Mouse (Mus musculus) heart, postnatal 25 days (tissue): ENCODE measurements around the gene Gm21190. TPM values are rescaled to one million over a fixed set of nuclear protein-coding genes. Genes with fewer than 3 reads are reported as not detected.
"Not testable (repeated sequence)": the region's sequence is repeated elsewhere in the genome, so short reads cannot be mapped to it uniquely, and the experiment has no call there.

ENCODE experiments used
- DNase-seq: peaks from one replicate; pipeline ENCODE4 v3.0.0; 2022; ENCODE audit warnings: low spot score
- intact Hi-C: fragments of 180-260 bp; cut with DNase I; formaldehyde crosslinking; loops from one replicate; pipeline ENCODE4 v1.15.1; 2025
- total RNA-seq, 2 experiments: library from RNA; stranded (reverse); gene quantifications; 2 replicates each; pipeline ENCODE4 v1.2.3; 2021

Gene Gm21190
- total RNA-seq = not detected

DNA sequence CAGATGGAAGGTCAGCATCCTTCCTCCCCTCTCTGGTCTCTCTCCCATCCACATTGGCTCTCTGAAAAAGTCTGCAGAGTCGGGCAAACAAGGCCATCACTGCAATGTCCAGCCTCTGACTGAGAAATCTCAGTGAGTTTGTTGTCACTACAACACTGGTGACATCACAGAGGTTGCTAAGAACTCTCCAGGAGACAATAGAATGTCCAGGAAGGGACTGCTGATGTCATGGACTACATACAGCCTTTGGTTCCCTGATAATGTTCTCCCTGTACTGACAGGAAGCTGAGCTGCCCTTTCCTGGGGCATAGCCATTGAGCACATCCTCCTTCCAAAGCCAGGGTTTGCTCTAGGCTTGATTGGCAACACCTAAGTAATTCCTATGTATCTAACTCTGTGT, at the start of gene Gm21190:
TSS of gene Gm21190 (minus strand) at position 101 of the 400 bp plus-strand sequence.
- intact Hi-C loops, DNase-seq: not testable (repeated sequence)

DNA sequence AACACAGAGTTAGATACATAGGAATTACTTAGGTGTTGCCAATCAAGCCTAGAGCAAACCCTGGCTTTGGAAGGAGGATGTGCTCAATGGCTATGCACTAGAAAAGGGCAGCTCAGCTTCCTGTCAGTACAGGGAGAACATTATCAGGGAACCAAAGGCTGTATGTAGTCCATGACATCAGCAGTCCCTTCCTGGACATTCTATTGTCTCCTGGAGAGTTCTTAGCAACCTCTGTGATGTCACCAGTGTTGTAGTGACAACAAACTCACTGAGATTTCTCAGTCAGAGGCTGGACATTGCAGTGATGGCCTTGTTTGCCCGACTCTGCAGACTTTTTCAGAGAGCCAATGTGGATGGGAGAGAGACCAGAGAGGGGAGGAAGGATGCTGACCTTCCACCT, 48.0 kb upstream of the Gm21190 start, which contains the start of gene Gm21083:
TSS of gene Gm21083 (plus strand) at position 301 of the 400 bp plus-strand sequence.
- DNase-seq, intact Hi-C loops: not testable (repeated sequence)

DNA sequence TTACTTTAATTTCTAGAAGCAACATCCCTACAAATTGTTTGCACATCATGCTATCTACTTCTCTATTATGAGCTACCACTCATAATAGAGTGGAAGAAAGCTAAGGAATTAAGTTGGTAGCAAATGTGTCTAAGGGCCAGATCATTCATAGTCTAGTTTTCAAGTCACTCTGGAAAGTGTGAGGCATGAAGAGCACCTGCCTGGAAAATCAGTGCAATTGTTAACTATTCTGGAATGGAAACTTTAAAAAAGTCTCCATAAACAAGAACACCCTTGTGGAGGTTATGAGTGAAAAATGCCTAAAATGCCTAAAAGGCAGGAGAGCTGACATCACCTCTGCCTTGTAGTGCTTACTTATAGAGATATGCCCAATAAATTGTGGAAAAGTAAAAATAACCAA, 44.7 kb upstream of the Gm21190 start:
- DNase-seq, intact Hi-C loops: not testable (repeated sequence)

DNA sequence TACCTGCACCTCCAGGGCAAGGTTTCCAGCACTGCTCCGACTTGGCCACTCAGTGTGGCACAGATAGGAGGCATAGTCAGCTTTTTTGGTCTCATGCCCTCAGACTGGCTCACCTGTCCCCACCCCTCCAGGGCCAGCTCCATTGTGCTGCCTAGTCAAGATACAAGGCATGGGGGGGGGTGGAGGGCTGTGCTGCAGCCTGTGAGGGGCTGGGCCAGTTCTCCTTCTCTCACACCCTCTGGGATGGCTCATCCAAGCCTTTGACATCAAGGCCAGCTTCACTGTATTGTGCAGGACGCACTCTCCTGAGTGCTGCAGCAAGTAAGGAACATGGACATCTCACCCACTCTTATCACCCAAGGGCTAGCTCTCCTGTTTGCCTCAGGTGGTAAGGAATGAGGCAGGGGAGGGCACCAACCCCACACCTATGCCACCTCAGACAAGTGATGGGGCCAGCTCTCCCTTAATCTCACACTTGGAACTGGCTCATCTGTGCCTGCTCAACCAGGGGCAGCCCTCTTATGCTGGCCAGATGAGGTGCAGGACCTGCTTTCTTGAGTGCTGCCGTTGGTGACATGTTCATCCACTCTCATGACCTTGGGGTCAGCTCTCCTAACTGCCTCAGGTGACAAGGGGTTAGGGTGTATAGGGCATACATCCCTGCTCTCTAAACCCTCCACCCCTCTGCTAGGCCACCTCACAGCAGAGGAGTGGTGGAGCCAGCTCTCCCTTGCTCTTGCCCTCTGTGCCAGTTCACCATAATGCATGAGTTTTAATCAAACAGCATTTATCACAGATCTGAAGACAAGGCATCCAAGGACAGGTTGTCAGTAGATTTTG, 32.6 kb upstream of the Gm21190 start:
- DNase-seq, intact Hi-C loops: not testable (repeated sequence)

DNA sequence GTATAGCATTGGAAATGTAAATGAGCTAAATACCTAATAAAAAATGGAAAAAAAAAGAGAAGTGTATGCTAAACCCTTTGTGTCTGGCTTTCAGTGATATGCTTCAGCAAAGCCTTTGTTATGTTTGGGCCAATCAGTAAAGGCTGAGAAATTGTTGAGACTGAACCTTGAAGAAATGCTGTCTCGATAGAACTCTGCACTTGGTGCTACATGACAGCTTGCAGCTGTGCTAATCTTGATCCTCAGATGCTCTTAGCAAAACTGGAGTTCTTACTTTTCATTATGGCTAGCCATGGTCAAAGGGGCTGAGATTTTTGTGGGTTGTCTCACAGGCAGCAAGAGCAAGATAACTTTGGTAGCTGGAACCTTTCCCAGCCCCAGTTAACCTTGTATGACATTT, 29.6 kb upstream of the Gm21190 start:
- DNase-seq, intact Hi-C loops: not testable (repeated sequence)

DNA sequence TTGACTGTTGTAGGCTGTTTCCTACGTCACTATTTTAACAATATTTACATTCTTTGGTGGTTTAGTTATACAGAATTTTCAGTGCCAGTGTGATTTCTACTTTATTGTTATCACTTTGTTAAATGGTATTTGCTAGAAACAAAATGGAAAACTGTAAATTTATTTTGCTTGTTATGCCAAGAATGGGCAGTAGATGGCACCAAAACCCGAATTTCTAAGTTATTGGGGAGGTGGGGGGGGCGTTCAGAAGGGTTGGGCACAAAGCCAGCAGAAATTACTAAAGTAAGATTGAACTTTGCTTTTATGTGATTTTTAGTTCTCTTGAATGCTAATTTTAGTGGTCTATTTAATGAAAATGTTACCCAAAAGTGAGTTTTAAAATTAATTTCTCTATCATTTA, 20.6 kb upstream of the Gm21190 start:
- intact Hi-C loops, DNase-seq: not testable (repeated sequence)

DNA sequence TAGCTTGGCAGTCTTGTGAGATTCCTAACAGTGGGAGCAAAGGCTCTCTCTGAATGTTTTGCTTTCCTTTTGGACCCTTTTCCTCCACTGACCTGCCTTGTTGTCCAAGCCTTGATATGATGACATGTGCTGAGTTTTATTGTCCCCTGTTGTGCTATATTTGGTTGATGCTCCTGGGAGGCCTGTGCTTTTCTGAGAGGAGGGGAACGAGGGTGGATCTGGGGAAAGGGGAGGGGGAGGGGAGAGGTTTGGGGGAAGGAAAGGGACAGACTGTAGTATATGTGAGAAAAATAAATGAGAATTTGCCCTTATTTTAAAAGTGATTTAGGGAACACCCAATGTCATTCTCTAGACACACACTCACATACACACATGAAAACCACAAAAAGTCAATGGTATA, 20.1 kb upstream of the Gm21190 start:
- DNase-seq, intact Hi-C loops: not testable (repeated sequence)

DNA sequence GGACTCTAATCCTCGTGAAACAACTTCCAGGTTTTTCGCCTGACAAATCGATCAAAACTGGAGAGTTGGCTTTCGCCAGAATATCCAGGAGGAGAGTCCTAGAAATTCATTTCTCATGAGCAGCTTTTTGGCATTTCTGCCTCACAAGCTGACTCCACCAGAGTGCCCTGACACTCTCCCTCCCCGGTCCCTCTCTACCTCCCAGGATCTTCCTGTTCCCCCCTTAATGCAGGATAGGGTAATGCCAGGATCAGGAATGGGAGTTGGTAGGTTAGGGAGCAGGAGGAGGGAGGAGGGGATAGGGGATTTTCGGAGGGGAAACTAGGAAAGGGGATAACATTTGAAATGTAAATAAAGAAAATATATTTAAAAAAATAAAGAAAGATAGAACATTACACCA, 19.6 kb upstream of the Gm21190 start:
- intact Hi-C loops = not testable (repeated sequence)

DNA sequence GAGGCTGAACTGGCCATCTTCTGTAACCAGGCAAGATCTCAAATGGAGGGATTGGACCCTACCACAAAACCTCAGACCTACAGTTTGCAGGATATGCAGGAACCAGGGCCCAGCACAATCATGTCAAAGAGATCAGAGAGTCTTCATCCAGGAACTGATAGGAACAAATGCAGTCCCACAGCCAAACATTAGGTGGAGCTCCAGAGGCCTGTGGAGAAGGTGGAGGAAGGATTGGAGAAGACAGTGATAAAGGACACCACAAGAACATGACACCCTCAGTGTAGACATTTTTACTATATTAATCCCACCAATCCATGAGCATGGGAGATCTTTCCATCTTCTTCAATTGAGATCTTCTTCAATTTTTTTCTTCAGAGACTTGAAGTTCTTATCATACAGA, 6.6 kb downstream of the Gm21190 start:
- DNase-seq, intact Hi-C loops: not testable (repeated sequence)

More for the DNA sequence above, 19.6 kb upstream of the Gm21190 start:
- not testable (repeated sequence) for DNase-seq

DNA sequence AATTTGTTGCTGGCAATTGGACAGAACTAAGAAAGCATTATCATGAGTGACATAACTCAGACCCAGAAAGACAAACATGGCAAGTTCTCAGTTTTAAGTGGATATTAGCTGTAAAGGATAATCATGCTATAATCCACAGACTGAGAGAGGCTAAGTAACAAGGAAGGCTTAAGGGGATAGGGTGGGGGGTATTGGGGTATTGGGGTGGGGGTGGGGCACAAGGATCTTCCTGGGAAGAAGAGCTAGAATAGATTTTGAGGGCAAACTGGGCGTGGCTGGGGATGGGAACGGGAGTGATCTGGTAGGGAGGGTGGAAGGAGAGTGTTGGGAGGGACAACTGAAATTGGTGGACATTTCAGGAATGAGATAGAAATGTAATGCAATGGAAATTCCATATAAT, 7.0 kb downstream of the Gm21190 start:
- intact Hi-C loops, DNase-seq: not testable (repeated sequence)

DNA sequence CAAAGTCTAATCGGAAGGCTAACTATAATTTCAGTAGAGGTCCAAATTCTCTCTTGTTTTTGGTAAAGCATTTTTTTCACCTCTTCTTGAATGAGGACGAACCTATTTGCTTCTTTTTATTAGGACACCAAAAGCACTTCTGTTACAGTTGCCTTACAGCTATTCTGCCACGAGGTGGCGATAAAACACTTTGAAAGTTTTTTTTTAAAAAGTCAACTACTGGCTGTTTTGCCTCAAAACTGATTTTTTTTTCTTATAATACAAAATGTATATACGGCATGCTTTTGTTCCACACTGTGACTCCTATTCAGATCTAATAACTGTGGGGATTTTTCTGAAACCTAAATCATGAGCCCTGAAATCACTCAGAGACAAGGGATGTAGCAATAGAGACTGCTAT, 8.6 kb downstream of the Gm21190 start:
- DNase-seq = not testable (repeated sequence)

DNA sequence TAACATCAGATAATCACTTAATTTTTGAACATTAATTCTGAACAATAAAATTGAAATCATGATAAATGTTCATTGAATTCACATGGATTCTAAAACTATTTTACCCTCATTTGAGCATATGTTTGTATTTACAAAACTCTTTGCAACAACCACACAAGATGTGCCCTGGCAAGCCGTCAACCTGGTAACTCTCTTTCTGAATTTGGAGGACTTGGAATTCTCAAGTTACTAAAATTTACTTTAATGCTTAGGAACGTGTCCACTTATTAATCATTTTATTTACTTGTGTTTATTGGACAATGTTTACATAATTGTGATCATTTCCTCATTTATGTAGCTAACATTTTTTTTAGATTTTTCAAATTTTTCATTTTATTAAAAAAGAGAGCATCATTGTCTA, 11.9 kb downstream of the Gm21190 start:
- DNase-seq, intact Hi-C loops: not testable (repeated sequence)

More for the DNA sequence above, 8.6 kb downstream of the Gm21190 start:
- intact Hi-C loops = not testable (repeated sequence)

DNA sequence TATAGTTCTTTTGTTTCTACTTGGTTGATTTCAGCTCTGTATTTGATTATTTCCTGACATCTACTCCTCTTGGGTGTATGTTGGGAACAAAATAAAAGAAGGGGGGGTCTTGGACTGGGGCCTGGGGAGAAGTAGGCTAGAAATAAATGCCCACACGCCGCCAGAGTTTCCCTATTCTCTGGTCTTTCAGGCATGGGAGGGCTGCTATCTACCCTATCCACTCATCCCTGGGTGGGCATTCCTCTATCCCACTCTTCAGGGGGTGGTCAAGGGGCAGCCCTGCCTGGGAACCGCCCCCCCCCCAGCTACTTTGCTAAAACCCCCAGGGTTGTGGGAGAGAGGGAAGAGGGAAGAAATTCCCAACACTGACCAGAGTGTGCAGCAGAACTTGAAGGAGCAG, 16.8 kb downstream of the Gm21190 start:
- intact Hi-C loops, DNase-seq: not testable (repeated sequence)

DNA sequence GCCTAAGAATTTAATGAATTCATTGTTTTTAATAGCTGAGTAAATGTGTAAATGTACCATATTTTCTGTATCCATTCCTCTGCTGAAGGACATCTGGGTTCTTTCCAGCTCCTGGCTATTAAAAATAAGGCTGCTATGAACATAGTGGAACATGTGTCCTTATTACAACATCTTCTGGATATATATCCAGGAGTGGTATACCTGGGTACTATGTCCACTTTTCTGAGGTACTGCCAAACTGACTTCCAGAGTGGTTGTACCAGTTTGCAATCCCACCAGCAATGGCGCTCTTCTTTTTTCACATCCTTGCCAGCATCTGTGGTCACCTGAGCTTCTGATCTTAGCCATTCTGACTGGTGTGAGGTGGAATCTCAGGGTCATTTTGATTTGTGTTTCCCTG, 19.1 kb downstream of the Gm21190 start:
- DNase-seq, intact Hi-C loops: not testable (repeated sequence)

DNA sequence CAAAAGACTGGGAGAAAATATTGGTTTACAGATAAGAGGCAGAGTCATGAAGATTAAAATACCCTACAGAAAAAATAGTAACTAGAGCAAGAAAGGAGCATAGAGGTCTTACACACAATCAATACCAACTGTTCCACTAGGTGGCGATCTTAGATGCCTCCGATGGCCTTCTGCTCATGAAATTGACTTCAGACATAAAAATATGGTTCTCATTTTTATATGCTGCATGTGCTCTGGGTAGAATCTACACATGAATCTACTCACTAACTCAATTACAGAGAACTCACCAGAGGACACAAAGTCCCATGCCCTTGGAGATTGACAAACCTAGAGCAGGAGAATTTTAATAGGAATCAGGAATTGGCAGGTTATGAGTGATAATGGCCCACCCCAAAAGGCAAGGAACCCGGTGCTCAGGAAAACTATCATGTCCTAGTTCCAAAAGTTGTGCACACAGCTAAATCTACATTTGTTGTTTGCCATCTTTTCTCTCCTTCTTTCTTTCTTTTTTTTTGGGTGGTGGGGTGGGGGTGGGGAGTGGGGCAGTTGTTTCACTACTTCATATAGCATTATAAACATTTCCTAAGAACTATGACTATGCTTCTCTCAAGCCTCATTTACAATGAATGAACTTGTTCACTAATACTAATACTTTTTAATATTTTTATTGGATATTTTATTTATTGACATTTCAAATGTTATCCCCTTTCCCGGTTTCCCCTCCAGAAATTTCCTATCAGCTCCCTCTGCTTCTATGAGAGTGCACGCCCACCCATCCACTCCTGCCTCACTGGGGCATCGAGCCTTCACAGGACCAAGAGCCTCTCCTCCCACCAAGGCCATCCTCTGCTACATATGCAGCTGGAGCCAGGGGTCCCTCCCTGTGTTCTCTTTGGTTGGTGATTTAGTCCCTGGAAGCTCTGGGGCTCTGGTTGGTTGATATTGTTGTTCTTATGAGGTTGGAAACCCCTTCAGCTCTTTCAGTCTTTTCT, 20.3 kb downstream of the Gm21190 start:
- DNase-seq, intact Hi-C loops: not testable (repeated sequence)

DNA sequence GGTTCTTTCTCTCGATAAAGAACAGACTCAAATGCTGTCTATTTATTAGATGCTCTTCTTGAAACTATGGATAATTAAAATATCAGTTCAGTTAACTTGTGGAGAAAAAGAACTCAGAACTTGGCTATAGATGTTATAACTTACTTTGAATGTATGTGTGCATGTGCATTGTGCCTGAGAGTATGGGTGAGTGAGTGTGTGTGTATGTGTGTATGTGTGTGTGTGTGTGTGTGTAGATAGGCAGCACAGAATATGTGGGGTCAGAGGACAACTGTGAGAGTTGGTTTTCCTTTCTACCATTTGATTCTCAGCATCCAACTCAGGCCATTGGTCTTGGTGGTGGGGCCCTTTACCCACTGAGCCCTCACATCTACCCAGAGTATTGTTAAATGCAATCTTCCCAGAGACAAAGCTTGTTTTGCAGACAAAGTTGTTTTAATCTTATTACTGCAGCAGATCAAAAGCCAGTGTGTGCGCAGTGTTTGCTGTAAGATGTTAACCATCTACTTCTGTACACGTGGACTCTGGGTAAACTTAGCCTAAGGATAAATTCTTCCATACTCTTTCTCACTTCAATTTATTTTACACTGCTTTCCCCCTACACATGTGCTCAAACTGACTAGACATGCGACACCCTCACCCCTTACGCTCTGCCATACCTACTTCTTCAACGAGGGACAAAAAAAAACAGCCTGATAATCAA, 21.1 kb downstream of the Gm21190 start:
- intact Hi-C loops, DNase-seq: not testable (repeated sequence)

DNA sequence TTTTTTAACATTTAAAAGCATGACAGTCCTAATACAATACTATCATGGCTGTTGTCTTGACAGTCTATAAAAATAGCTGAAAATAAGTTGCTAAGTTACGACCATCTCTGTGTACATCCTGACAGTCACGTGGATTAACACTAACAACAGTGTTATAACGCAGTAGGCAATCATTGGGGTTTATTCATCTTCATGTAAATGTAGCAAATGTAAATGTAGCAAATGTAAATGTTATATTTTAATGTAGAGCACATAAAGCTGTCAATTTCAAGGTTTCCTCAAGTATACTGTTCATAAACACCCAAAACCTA, 21.8 kb downstream of the Gm21190 start:
- DNase-seq = no peak
- intact Hi-C loops = no loop called here

DNA sequence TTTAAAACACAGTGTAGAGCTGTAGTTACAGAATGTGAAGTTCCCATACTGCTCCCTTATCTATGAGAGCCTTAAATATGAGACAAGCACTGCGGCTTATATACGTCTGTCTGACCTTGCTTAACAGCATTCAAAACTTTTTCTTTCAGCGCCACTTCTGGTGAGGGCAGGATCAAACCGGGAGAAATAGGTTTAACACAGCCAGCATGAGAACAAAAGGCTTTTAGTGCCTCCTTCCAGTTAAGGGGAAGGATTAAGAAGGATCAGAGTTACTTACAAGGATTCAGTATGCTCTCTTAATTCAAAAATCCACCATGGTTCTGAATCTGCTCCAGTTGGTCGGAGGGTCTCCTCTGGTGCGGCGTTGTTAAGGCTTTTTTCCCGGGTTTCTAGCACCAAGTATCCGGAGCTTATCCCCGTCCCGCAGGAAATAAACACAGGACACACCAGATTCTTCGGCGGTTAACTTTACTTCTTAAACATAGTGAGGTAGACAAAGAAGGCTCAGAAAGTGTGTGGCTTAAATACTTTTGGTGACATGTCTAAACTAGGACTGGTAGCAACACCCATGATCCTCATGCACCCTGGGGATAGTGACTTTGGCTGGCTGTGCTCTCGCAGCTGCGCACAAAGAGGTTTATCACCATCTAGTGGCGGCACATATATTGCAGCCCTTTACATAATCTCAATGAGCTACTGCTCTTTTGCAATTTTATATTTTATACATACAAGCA, 22.3 kb downstream of the Gm21190 start:
- DNase-seq = no peak
- intact Hi-C loops = no loop called here

DNA sequence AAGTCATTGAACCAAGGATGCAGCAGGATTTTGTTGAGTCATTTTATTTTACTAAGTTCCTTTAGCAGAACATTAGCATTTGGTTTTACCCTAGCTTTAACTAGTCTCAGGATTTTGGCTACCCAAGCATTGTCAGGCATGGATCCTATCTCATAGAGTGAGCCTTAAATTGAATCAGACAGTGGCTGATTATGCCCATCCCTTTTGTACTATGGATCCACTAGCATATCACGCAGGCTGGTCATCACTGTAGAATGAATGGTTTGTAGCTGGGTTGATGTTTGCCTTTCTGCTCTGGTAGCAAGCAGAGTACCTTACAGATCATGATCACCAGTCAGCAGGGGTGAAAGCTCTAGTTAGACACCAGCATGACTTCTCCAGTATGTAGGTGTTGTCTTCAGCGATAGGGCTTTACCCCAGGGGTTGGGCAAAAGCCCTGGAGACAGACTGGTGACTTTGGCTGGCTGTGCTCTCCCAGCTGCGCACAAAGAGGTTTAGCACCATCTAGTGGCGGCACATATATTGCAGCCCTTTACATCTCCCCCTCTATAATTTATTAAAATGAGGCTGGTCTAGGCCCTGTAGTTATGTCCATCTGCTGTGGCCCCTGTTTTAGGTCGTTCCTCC, 30.1 kb downstream of the Gm21190 start:
- intact Hi-C loops = not testable (repeated sequence)

More for the DNA sequence above, 30.1 kb downstream of the Gm21190 start:
- not testable (repeated sequence) for DNase-seq
